Mouse (Mus musculus): Measurements from ENCODE around the gene Anks1b.

Anks1b gene

DNA sequence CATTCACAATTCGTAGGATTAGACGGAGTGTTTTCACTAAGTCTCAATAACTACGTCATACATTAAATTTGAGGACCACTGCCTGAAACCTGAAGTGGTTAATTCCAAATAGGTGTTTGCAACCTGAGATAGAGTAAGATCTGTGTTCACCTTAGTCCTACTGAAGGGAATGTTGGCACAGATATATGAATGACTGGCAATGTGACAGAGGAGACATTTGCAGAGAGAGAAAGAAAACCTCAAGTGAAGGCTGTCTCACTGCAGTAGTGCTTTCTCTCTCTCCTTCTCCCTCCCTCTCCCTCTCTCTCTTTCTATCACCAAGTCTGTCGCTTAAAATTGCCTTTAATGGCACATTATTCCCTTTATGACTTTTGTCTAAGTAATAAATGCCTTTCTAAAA is 101.1 kb downstream of the Anks1b start:
- no peak for DNase-seq (ENCODE audit: low spot score)

DNA sequence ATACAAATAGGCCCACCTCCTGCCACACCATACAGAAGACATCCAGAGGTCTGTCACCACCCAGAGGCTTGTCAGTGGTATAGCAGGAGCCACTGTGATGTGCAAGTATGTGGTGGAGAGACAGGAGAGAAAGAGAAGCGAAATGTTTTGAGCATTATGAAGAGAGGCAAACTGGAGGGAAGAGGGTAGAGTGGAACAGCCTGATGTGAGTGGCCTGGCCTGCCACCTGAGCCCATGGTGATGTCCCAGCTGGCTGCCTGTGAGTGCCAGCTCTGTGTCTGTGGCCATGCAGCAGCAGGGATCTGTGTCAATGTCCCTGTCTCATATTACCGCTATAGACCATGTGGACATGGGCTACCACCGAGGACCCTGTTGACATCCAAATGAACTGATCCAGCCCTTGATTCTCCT is 102.1 kb downstream of the Anks1b start:
- no peak for DNase-seq (ENCODE audit: low spot score)

DNA sequence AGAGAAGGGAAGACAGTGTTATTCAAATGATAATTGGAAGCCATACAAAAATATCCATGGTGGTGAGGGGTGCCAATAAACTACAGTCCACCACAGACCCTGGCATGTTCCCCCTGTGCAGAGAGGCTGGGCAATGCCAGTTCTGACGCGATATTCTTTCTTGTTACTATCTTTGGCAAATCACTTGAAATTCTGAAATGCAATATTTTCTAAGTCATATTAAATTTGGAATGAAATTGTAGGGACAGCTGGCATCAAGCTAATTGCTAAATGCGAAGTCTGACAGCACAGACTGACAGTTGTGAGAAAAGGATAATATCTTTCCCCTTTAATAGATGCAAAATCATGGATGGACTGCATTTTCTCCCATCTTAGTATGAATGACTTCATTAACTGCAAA is 103.3 kb downstream of the Anks1b start:
- DNase-seq (ENCODE audit: low spot score) = no peak

DNA sequence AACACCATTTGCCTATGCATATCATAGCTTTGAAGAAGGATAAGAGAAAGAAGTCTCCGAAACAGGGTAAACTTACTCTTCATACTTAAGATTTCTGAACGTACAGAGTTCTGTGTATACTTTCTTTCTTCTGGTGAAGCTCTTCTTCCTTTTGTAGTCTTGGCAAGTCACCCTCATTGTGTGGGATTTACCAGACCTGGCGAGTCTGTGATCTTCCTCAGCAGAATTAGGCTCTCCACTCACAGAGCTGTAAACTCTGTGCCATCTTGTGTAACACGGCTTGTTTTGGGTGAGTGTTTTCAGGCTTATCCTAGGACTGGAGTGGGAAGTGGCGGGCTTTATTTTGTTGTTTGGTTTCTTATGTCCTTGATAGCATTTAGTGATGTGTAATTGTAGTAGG is 120.9 kb downstream of the Anks1b start:
- DNase-seq (ENCODE audit: low spot score) = no peak

DNA sequence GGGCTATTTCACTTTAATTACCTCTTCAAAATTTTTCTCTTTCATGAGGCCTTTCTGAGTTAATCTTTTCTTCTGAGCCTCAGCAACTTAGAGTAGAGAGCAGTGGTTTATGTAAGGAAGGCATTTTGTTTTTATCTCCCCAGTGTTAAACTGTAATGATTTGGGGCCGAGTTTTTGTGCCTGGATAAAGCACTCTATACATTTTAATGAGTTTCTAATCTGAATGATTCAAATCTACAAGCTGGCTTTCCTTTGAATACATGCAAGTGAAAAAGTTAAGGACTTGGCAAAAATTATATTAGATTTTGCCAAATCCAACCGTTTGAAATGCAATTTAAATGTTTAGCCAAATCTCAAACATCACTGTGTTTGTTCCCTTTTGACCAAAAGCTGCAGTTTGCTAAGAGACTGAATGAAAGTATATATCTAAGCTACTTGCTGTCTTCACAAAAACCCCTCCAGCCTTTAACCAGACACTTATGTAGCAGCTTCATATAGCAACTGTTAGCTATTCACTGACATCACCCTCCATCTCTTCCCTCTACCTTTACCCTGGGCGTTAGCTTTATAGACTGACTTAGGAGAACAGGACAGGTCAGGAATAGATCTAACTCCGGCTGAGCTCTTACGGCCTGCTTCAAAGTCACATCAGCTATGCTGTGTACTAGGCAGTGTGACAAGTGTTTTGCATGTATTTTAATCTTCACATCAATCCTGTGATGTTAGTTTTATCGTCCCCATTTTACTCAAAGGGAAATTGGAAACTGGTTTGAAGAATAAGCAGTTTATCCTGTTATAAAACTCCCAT is 122.5 kb downstream of the Anks1b start:
- no peak for DNase-seq (ENCODE audit: low spot score)

DNA sequence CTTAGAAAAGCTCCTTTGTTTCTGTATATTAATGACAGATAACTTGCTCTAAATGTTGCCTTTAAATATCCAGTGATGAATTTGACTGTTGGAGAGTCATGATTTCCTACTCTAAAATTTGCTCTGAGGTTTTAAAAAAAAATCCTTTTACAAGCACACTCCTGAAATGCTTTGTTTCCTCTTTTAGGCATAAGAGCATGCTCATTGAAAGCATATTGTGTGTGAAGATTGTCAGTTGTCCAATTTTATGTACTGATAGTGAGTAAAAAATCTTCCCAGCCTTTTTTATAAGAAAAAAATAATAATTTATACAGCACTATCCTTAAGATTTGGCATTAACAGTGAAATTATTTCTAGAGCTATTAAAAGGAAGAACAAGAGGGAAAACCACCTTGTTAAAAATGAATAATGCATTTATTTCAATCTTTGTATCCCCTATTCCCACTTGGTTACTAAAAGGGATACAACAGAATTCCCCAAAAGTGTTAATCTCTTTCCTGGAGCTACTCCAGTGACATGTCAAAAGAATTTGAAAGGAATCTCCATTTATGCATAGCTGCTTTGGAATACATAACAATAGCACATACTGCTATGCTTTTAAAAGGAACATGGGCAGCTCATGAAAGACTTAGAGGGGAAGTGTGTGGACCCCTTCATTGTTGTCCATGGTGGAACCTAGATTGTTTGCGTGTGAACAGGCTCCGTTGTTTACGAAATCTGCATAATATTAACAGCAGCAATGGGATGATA is 130.8 kb downstream of the Anks1b start:
- no peak for DNase-seq (ENCODE audit: low spot score)

DNA sequence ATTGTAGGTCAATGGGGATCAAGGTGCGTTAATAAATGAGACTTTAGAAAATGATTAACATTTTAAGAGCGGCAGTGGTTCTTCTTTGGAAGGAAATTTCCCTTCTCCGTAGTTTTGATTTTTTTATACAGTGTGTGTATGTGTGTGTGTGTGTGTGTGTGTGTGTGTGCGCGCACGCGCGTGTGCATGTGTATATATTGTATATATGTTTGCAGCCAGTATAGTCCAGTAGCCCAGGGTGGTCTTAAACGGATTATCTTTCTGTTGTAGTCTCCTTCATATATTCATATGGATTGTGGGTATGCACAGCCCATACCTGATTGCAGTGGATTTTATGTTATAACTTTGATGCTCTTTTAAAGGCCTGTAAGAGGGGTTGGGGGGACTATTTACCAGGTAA is 131.6 kb downstream of the Anks1b start:
- DNase-seq (ENCODE audit: low spot score) = no peak

DNA sequence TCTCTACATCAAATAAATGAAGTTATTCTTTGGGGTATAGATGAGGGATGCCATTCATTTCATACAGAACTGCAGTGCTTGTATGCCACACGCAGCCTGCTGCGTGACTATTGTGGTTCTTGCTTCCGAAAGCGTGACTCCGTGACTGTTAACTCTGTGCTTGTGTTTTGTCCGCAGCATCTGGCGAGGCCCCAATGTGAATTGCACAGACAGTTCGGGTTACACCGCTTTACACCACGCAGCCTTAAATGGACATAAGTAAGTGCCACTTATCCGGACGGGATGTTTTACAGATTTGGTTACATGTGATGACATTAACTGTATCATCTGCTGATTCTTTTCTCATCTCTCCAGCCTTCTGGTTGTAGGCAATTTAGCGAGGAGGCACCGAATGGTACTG is 159.7 kb downstream of the Anks1b start:
- DNase-seq (ENCODE audit: low spot score) = no peak

DNA sequence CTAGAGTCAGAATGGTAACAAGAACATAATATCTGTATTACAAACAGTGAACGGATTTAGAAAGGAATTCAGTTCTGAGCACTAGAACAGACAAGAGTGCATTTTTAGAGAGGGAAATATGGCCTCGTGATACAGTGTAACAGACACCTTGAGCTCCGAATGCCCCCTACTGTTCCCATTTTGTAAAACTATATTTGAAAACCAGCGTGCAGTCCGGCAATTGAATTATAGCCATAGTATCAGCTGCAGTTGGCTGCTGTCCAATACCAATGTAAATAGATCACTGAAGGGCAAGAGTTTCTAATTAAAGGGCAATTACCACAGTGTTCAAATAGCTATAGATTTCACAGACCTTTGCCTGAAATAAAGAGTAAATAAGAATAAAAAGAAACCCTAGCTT is 170.0 kb downstream of the Anks1b start:
- DNase-seq (ENCODE audit: low spot score) = no peak

DNA sequence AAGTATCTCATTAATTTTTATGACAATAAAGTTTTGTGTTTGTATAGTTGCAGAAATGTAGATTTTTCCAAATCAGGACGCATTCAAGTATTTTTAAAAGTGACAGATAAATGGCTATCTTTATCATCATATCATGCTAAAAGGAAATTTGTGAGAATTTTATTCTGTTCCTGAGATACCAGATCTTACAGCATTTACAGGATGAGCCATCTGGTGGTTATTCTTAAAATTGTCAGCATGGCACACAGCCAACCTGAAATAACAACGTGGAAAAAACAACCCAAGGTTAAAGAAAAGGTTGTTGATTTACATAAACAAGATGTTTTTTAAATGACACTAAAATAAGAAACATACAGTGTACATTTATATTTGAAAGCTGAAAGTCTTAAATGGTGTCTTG is 170.5 kb downstream of the Anks1b start:
- DNase-seq (ENCODE audit: low spot score) = no peak

DNA sequence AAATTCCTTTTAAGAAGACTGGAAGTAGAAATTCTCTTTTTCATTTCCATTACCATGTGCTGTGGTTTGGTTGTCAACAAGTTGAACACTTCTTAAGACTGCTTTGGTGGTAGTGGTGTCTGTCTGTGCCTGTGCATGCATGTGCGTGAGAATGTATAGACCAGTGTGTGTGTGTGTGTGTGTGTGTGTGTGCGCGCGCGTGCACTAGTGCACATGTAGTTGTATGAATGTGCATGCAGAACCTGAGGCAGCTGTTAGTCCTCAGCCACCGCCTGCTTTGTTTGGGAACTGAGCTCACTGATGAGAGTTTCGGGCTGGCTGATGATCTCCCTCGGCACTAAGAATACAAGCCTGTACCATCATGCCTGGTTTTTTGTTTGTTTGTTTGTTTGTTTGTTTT is 170.9 kb downstream of the Anks1b start:
- no peak for DNase-seq (ENCODE audit: low spot score)

DNA sequence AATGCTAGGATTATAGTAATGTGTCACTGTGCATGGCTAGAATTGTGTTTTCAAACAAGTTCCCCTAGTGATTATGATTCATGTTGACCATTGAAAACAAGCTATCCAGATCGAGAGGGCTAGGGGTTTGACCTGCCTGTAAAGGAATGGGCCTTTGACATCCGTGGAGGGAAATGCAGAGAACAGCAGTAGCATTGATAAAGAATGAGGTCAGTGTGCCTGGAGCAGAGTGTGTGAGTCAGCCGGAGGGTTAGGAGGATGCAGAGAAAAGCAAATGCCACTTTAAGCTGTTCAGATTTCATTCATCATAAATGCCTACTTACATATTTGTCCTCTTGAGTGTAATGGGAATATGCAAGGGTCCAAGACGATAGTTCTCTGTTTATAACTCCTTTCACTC is 195.3 kb downstream of the Anks1b start:
- DNase-seq (ENCODE audit: low spot score) = no peak

DNA sequence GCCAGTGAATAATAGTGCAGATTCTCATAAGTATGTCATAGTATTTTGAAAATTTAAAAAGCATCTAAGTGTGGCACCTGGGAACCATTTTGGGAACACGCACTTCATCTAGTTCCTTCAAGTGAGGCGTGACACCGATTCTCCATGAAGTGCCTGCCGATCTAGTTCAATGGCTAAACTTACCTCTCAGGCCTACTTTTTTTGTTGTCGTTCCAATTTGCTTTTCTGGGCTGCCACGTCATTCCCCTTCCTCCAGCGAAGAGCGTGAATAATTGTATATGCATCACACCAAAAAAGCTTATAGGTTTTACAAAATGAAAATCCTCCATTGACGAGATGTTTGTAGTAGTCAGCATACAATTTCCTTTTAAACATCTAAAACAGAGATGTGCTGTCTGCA is 204.6 kb downstream of the Anks1b start:
- no peak for DNase-seq (ENCODE audit: low spot score)

DNA sequence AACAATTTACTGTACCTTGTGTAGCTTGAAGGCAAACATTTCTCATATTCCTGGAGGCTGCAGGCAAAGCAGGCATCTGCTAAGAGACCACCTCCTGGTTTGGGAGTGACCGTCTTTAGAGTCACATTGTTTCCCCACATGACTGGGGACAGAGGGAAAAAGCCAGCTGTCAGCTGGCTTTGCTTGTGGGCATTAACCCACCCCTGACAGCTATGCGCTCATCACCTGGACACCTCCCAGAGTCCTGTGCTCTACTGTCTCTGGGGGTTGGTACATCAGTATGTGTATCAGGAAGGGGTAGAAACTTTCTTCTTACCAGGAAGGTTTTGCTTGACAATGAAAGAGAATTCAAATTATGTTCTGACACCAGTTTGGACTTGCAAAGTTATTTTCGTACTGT is 207.8 kb downstream of the Anks1b start:
- DNase-seq (ENCODE audit: low spot score) = no peak

DNA sequence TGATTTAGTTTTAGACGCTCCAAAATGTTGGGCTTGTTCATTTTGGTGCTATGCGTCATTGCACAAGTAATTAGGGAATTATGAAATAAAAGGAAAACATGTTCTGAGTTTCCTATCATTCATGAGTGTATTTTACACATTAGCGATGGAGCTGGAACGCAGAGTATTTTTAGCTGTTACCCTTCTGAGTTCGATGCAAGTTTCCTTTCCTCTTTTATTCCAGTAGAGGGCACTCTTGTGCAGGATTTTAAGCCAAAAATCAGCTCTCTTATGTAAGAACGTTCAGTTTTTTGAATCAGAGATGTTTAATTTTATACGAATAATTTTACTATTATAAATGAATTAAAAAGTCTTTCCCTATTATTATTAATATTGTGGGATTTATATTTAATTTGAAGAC is 208.3 kb downstream of the Anks1b start:
- DNase-seq (ENCODE audit: low spot score) = no peak

DNA sequence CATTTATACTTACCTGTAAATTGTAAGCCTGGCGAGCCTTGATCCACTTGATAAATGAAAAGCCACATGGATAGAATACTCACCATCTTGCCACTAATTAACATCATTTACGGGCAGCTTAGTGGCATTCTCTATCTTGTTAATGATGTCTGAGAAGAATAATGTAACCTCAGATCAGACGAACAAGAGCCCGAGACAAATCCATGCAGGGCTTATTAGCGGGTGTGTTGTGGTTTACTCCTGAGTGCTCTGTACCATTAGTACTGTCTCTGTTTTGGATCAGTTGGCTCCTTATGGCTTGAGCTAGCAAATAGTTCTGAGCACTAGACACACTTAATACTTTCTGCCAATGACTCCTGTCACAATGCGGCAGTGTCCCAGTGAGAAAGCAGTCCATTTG is 220.6 kb downstream of the Anks1b start:
- DNase-seq (ENCODE audit: low spot score) = no peak

DNA sequence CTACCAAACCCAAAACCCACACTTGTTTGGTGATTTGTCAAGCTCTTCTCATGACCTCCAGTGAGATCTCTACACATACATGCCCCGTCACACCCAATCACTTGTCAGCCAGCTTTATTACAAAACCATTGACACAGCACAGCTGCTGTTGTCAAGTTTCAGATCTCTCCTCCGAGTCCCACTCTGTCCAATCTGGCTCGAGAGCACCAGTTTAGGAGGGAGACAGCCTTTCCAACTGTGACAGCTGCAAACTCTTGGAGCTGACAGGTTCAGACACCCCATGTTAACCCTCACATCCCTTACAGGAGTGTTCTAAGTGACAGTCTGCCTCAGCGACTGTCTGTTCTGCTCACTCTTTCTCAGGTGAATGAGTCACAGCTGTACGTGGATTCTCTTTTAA is 239.4 kb downstream of the Anks1b start:
- DNase-seq (ENCODE audit: low spot score) = no peak

DNA sequence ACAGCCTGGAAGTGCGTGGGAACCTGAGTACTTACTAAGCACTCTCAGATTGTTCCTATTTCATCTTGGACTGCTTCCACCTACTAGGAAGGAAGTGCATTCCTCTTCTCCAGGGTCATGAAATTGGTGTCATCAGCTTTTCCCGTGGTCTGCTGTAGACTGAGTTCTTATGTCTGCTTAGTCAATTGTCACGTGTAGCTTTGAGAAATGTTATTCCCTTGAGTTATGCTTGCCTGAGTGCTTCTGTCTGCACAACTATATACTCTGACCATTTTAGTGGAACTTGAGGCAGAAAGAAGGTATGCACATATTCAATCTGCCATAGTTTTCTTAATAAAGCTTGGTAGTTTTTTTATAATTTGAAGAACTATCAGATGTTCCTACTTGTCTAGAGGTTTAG is 243.6 kb downstream of the Anks1b start:
- no peak for DNase-seq (ENCODE audit: low spot score)

DNA sequence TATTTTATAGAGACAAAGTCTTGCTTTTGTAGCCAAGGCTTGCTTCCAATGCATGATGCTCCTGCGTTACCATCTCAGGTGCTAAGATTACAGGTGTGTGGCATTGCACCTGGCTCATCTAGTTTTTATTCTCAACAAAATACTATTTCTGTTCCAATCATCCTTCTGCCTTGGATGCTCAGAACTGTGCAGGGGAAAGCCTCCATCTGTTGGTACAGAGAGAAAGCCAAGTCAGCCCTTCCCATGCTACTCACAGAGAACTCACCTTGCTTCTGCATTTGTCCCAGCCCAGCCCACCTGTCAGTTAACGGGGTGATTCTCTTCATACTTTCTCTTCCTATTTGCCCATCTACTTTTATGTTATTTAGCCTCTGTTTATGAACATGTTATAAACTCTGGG is 244.5 kb downstream of the Anks1b start:
- DNase-seq (ENCODE audit: low spot score) = no peak

DNA sequence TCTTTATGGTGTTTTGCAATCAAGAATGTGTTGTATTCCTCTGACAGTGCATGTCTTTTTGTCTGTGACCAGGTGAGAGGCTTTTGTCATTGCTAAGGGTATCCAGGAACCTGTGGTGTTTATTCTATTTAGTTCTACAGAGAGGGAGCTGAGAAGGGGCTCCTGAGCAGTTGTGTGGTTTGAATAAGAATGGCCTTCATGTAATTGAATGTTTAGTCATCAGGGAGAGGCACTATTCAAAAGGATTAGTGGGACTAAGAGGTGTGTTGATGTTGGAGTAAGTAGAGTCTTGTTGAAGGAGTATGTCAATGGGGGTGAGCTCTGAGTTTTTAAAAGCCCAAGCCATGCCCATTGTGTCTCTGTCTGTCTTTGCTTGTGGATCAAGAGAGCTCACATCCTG is 264.2 kb downstream of the Anks1b start:
- DNase-seq (ENCODE audit: low spot score) = no peak

DNA sequence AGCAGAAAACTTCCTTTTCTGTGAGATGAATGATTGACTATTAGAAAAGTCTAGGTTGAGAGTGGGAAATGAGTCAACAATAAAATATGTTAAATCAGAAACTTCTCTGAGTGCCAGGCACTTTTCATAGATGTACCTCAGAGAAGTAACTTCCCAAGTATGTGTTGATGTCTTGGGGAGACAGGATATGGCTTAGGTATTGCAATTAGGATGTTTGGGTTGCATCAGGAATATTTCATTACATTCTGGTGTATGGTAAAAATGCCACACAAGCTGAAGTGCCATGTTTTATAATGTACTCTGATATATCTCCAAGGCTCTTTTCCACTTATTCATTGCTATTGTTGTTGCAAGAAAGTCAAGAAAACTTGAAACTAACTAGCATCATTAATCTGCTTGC is 267.6 kb downstream of the Anks1b start:
- DNase-seq (ENCODE audit: low spot score) = no peak

DNA sequence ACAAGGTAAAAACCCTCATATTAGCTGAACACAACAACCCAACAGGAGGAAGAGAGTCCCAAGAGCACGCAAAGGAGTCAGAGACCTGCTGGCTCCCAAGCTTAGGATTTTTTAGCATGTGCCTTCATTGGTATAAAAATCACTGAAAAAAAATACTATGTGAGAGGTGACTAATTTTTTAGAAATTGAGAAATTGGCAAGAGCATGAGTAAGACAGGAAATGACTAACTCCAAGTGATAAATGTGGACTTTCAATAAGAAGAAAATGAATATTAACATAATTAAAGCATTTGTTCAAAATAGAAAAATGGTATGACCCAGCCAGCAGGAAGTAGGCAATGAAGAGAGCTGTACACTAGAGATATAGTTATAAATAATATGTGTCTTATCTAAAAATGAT is 271.1 kb downstream of the Anks1b start:
- DNase-seq (ENCODE audit: low spot score) = no peak

DNA sequence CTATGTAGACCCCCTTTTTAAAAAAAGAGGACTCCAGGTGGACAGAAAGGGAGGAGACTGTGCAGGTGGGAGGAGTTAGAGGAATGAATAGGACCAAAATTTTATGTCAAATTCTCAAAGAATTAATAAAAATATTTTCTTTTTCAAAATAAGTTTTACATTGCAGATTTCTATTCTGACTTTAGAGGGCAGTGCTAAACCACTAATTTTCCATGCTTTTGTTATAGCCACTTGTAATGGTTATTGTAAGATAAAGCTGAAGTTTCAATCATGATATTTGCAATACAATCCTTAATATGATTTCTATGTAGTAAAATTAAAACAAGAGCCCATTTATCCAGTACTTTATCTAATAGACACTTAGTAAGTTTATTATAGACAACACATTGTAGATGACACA is 278.2 kb downstream of the Anks1b start:
- no peak for DNase-seq (ENCODE audit: low spot score)
